Mouse (Mus musculus) midbrain, embryonic 16.5 days (tissue): ENCODE data around the gene Smdt1. TPM values are rescaled to one million over a fixed set of nuclear protein-coding genes. Genes with fewer than 3 reads are reported as not detected.

Source experiments
- ATAC-seq: fragments of 200-750 bp; cut with Nextera tagmentation; 2 replicates; pipeline ENCODE4 v1.8.0; 2017; ENCODE audit warnings: moderate TSS enrichment
- H3K27ac ChIP-seq: fragments of 300-500 bp; sonication (generic); 2 replicates; pipeline ENCODE4 v1.5.1; 2014; ENCODE audit warnings: mild to moderate bottlenecking, low read length, mixed read lengths
- H3K27me3 ChIP-seq: fragments of 300-500 bp; sonication (generic); 2 replicates; pipeline ENCODE4 v1.6.1; 2014; ENCODE audit warnings: low read depth, low read length, mixed read lengths; ENCODE audit not compliant: control insufficient read depth, insufficient read depth
- H3K36me3 ChIP-seq: fragments of 300-500 bp; sonication (generic); 2 replicates; pipeline ENCODE4 v1.6.1; 2014; ENCODE audit warnings: mild to moderate bottlenecking, low read length, moderate library complexity, mixed read lengths; ENCODE audit not compliant: control insufficient read depth, insufficient read depth
- H3K4me1 ChIP-seq: fragments of 300-500 bp; sonication (generic); 2 replicates; pipeline ENCODE4 v1.6.1; 2014; ENCODE audit warnings: mild to moderate bottlenecking, low read length, mixed read lengths; ENCODE audit not compliant: control insufficient read depth, insufficient read depth
- H3K4me2 ChIP-seq: fragments of 300-500 bp; sonication (generic); 2 replicates; pipeline ENCODE4 v1.6.1; 2014; ENCODE audit warnings: mild to moderate bottlenecking, low read length, mixed read lengths
- H3K4me3 ChIP-seq: fragments of 300-500 bp; sonication (generic); 2 replicates; pipeline ENCODE4 v1.5.1; 2014; ENCODE audit warnings: low read depth, mild to moderate bottlenecking, low read length, moderate library complexity, mixed read lengths
- H3K9ac ChIP-seq: fragments of 300-500 bp; sonication (generic); 2 replicates; pipeline ENCODE4 v1.6.1; 2014; ENCODE audit warnings: low read depth, low read length, mixed read lengths
- H3K9me3 ChIP-seq: fragments of 300-500 bp; sonication (generic); replicated peaks from 2 replicates; pipeline ENCODE4 v1.6.1; 2014; ENCODE audit warnings: mild to moderate bottlenecking, low read length, mixed read lengths; ENCODE audit not compliant: control insufficient read depth, poor library complexity, severe bottlenecking
- WGBS: fragments of 180-500 bp; shearing (Covaris S2); extraction: QIAGEN DNeasy Blood & Tissue Kit; methylation state at CpG from one replicate; pipeline ENCODE4 v1.1.7; 2014; 5-methylcytosine and 5-hydroxymethylcytosine counted together
- polyA plus RNA-seq: library from polyadenylated mRNA; unstranded; fragments of >200 nt; fragmentation: Nextera tagmentation; extraction: Ambion mirVana; gene quantifications from 2 replicates; pipeline ENCODE4 v1.2.1, GENCODE M21; 2015

Gene Smdt1
- 300 and 320 TPM in 2 replicates for polyA plus RNA-seq

DNA sequence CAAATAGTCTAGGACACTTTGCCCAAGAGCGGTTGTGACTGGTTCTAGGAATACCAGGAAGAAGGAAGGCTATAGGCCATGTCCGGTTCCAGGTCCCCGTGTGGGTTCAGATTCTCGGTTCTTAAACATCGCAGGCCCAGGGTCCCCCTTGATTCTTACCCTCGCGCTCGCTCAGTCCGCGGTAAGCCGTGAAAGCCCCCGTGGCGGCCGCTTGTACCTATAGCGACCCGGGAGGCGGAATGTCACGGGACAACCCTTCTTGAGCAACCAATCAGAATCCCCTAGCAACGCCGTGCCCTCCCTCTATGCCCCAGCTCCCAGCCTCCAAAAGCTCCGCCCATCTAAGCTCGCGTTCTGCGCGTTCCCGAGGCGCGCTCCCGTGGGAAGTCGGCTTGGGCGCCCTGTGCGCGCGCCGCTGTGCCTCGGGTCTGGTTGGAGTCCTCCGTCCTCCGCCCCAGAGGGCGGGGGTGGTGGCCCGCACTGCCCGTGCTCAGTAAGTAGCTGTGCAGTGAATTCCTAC lies at the start of gene Smdt1, which contains the start of the genes Naga and Pheta2:
Gene Smdt1, plus strand, starts transcription at position 367 of the 520 bp plus-strand sequence.
Gene Naga, minus strand, starts transcription at position 333 of the 520 bp plus-strand sequence.
Gene Pheta2, plus strand, starts transcription at position 350 of the 520 bp plus-strand sequence.
- no peaks in the 10 kb centered on the region for H3K9me3 ChIP-seq
- peak within 1 kb of the TSS; percentile 72 for H3K4me2 ChIP-seq
- H3K27ac ChIP-seq: 0 out of 2 replicates have a peak within 1 kb of the TSS, but pooled peaks have one; percentile 42
- ATAC-seq: peak; percentile 81
- peak within 1 kb of the TSS; percentile 65 for H3K4me3 ChIP-seq
- peaks cover 7% of the 10 kb centered on the region for H3K27me3 ChIP-seq
- peak within 1 kb of the TSS; percentile 79 for H3K9ac ChIP-seq
- WGBS: 0% methylated on average over 41 of the region's 41 CpGs
- H3K36me3 ChIP-seq: no peaks in the 10 kb centered on the region
- peaks cover 12% of the 10 kb centered on the region for H3K4me1 ChIP-seq

DNA sequence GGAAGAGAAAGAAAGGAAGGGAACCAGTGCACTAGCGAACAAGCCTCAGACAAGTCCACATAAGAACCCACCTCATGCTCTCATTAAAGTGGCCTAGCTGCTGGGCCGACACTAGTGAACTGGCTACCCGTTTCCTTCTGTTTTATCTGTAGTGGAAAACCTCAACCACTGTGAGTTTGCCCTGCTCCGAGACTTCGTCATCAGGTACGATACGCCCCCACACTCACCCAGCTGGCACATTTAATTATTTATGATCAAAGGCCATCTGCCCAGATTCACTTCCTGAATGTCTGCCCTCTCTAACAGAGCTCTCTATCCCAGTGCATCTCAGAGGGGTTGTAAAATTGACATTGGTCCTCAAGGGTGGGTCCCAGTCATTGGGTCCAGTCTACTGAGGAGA lies 48.5 kb upstream of the Smdt1 start:
- peaks cover 48% of the 10 kb centered on the region for H3K36me3 ChIP-seq
- ATAC-seq: no peak
- WGBS: 88% methylated on average over 7 of the region's 7 CpGs

DNA sequence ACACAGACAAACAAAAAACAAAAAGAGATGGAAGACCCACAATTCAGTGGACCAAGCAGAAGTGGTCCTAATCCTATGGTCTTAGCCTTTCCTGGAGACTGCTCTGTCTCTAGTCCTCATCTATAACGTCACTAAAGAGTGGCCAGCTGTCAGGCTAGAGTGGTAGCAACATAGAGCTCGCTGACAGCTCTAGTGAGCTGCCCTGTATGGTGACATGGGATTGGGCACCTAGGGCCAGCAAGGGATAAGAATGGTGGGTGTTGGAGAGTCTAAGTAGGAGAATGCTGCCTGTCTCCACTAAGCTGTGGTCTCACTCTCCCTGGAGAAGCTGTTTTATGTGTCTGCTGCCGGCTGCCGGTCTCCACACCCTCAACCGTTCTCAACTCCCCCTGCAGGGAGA lies 45.9 kb upstream of the Smdt1 start:
- ATAC-seq: peak; percentile 36
- no peaks in the 10 kb centered on the region for H3K9me3 ChIP-seq
- H3K36me3 ChIP-seq: peaks cover 28% of the 10 kb centered on the region
- peak overlapping the region; percentile 39; the same call in 1 of the 2 replicates for H3K27ac ChIP-seq
- 9% methylated on average over 5 of the region's 5 CpGs for WGBS
- H3K4me1 ChIP-seq: peaks cover 10% of the 10 kb centered on the region
- no peak overlapping the region for H3K9ac ChIP-seq
- H3K4me2 ChIP-seq: no peak overlapping the region
- H3K27me3 ChIP-seq: no peaks in the 10 kb centered on the region
- H3K4me3 ChIP-seq: no peak overlapping the region

More for the DNA sequence above, 48.5 kb upstream of the Smdt1 start:
- H3K4me2 ChIP-seq: no peak overlapping the region
- no peak overlapping the region for H3K9ac ChIP-seq
- H3K27me3 ChIP-seq: no peaks in the 10 kb centered on the region
- no peaks in the 10 kb centered on the region for H3K9me3 ChIP-seq
- no peak overlapping the region for H3K27ac ChIP-seq
- peaks cover 10% of the 10 kb centered on the region for H3K4me1 ChIP-seq
- H3K4me3 ChIP-seq: no peak overlapping the region

DNA sequence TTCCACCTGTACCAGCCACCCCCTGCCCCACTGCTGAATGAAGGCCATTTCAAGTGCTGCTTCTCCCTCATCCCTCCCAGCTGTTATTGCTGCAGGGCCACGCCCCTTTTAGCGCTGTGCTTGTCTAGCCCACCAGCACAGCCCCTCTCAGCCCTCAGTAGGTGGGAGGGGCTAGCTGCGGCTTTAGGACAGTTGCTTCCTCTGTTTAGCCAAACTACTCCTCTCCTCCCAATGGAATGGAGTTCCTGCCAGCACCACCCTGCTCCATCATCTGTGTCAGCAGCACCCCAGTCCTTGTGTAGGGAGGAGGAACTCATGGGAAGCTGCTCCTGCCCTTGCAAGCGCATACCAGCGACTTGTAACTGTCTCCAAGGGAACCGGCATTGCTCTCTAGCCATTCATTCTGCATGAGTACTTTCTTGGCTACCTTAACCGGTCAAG lies 45.5 kb upstream of the Smdt1 start:
- H3K27me3 ChIP-seq: no peaks in the 10 kb centered on the region
- 3% methylated on average over 7 of the region's 7 CpGs for WGBS

DNA sequence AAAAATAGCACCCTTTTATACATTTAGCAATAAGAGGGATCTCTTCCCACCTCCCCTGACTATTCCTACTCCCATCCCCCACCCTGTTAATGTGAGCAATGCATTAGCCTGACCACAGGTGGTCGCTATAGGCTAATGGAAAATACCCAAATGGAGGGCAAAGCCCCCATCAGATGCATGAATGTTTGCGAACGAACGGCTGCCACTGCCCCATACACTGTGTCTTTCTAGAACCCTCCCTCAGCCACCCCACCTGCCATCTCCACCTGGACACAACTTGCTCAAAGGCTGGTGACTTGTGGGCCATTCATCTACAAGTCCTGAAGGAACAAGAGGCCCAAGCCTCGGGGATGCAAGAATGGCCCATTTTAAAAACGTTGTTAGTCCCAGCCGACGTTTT lies 44.7 kb upstream of the Smdt1 start:
- H3K9ac ChIP-seq: no peak overlapping the region
- no peak overlapping the region for H3K4me3 ChIP-seq
- peaks cover 10% of the 10 kb centered on the region for H3K4me1 ChIP-seq
- H3K27ac ChIP-seq: 0 out of 2 replicates have a peak overlapping the region, but pooled peaks have one; percentile 30
- ATAC-seq: peak; percentile 27; the same call in 1 of the 2 replicates
- H3K4me2 ChIP-seq: no peak overlapping the region
- WGBS: 44% methylated on average over 8 of the region's 8 CpGs
- no peaks in the 10 kb centered on the region for H3K9me3 ChIP-seq
- H3K36me3 ChIP-seq: peaks cover 19% of the 10 kb centered on the region
- no peaks in the 10 kb centered on the region for H3K27me3 ChIP-seq

More for the DNA sequence above, 45.5 kb upstream of the Smdt1 start:
- Histone ChIP-seq H3K4me2 (0 out of 2 replicates have a peak overlapping the region, but pooled peaks have one; percentile 5), H3K4me1 (peaks cover 10% of the 10 kb centered on the region), H3K4me3 (no peak overlapping the region), H3K36me3 (peaks cover 27% of the 10 kb centered on the region), H3K27ac (peak overlapping the region; percentile 39), H3K9ac (no peak overlapping the region), H3K9me3 (no peaks in the 10 kb centered on the region)
- peak; percentile 69 for ATAC-seq

DNA sequence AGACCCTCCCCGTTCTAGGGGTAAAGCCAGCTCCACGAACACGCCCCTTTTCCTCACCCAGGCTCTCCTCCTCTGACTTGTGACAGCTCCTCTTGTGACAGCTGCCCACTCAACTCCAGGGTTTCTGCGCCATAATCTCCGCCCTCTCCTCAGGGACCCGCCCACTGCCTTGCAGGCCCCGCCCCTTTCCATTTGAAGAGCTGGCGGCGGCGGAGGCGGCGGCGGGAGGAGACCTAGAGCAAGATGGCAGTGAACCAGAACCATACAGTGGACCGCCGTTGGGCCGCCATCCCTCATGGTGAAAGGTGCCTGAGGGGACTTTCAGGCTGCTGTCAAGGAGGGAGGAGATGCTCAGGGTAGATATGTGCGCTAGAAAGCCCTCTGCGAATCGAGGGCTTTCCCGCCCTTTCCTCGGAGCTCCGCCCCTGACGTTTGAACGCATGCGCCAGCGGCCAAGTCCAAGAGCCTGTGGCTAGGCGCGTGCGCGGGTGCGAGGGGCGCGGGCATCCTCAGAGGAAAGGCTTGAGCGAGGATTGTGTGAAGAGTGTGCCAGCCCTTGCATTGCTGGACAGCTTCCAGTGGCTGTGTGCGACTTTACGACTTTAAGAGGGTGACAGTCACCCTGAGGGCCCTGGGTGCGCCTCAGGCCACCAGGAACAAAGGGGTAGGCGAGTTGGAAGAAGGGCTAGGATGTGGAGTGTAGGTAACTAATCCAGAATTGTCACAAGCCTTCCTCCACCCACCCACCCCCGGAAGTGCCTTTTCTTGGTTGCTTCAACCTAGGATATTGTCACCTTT lies 39.8 kb upstream of the Smdt1 start, which contains the start of gene Wbp2nl:
Gene Wbp2nl, plus strand, starts transcription at position 191 of the 798 bp plus-strand sequence.
- Histone ChIP-seq H3K36me3 (no peaks in the 10 kb centered on the region), H3K27me3 (no peaks in the 10 kb centered on the region), H3K4me2 (no peak within 1 kb of the TSS), H3K4me3 (no peak within 1 kb of the TSS), H3K9me3 (no peaks in the 10 kb centered on the region), H3K27ac (no peak within 1 kb of the TSS), H3K4me1 (peaks cover 3% of the 10 kb centered on the region; the same call in 1 of the 2 replicates), H3K9ac (no peak within 1 kb of the TSS)
- 67% methylated on average over 39 of the region's 39 CpGs for WGBS
- ATAC-seq: no peak

DNA sequence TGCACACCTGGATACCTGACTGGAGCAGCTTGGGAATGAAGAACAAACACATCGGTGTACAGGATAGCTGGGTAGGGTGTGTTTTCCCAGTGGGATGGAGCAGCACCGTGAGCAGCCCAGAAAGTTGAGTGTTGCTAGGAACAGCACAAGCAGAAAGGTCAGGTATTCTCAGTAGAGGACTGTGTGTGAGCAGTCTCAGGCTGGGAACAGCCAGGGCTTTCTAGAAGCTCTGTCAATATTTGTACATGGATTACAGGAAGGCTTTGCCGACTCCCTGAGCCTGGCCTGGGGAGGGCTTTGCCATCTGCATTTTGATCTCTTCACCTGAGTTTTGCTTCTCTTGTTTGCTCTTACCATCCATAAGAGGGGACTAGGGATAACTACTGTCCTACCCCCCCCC lies 31.7 kb upstream of the Smdt1 start:
- 61% methylated on average over 3 of the region's 3 CpGs for WGBS
- Histone ChIP-seq H3K27me3 (no peaks in the 10 kb centered on the region), H3K9ac (no peak overlapping the region), H3K4me3 (no peak overlapping the region), H3K4me1 (no peaks in the 10 kb centered on the region), H3K27ac (no peak overlapping the region), H3K36me3 (no peaks in the 10 kb centered on the region), H3K9me3 (no peaks in the 10 kb centered on the region), H3K4me2 (no peak overlapping the region)
- no peak for ATAC-seq

DNA sequence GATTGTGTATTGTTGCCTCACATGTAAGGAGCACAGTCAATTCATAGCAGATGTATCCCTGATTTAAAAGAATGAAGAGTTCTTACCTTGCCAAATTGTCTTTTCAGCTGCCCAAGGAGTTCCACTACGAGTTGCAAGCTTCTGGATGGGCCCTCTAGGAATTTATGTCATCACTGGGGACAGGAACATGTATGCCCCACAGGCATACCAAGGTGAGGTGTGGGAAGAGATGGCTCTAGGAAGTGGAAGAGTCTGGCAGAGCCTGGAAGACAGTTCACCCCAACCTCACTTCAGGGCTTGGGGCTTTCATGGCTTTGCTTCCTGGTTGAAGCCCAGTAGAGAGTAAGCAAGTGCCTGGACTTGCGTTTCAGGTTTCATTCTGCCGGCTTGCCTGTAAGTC lies 30.3 kb upstream of the Smdt1 start:
- H3K9me3 ChIP-seq: no peaks in the 10 kb centered on the region
- H3K36me3 ChIP-seq: no peaks in the 10 kb centered on the region
- H3K4me1 ChIP-seq: no peaks in the 10 kb centered on the region
- H3K27ac ChIP-seq: no peak overlapping the region
- H3K9ac ChIP-seq: no peak overlapping the region
- 78% methylated on average over 3 of the region's 3 CpGs for WGBS
- H3K4me2 ChIP-seq: no peak overlapping the region
- H3K27me3 ChIP-seq: no peaks in the 10 kb centered on the region
- ATAC-seq: no peak
- H3K4me3 ChIP-seq: no peak overlapping the region

DNA sequence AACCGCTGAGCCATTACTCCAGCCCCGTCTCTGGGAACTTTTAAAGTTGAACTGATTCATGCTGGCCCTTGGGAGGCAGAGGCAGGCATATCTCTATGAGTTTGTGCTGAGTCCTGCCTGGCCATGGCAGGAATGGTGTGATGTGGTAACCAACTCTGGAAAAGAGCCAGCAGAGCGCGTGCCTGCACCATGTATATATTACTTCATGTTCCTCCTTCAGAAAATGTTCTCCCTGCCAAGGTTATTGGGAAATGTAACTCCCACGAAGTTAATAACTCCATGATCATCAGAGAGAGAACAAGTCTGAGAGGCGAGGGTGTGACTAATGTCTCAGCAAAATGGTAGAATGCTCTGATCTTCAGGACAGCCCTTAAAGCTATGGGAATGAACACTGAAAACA lies 20.9 kb upstream of the Smdt1 start:
- no peak for ATAC-seq
- WGBS: 86% methylated on average over 6 of the region's 6 CpGs
- H3K9me3 ChIP-seq: no peaks in the 10 kb centered on the region

More for the DNA sequence above, 20.9 kb upstream of the Smdt1 start:
- H3K4me3 ChIP-seq: no peak overlapping the region
- no peaks in the 10 kb centered on the region for H3K27me3 ChIP-seq
- H3K9ac ChIP-seq: no peak overlapping the region
- no peaks in the 10 kb centered on the region for H3K36me3 ChIP-seq
- no peak overlapping the region for H3K27ac ChIP-seq
- no peaks in the 10 kb centered on the region for H3K4me1 ChIP-seq
- no peak overlapping the region for H3K4me2 ChIP-seq
